Mouse (Mus musculus) kidney, adult 2 months (tissue): Measurements from ENCODE around the gene Slc7a14.

Source experiments
- CTCF ChIP-seq: fragments of 200-500 bp; conservative IDR thresholded peaks from 2 replicates; pipeline ENCODE4 v1.5.1; 2011; ENCODE audit warnings: low read depth, mild to moderate bottlenecking, control low read depth, low read length, moderate library complexity, mixed read lengths; ENCODE audit not compliant: insufficient read depth, insufficient read length
- POLR2A ChIP-seq: fragments of 200-500 bp; IDR thresholded peaks from one replicate; pipeline ENCODE4 v1.6.1; 2011; ENCODE audit warnings: low read depth, low read length, control low read depth

- TF ChIP-seq CTCF: no peak
- TF ChIP-seq POLR2A: no peak
Measured at GRCm38 (mm10) chr3:31209001-31209400, 101.2 kb downstream of the Slc7a14 start.
